Mouse (Mus musculus): ENCODE results near the gene Dusp28. TPM values are rescaled to one million over a fixed set of nuclear protein-coding genes. Genes with fewer than 3 reads are reported as not detected.

Dusp28 gene
- polyA plus RNA-seq, 1 experiment from 2014 or later: 14.4 TPM

- no peaks in the 10 kb centered on the region for H3K36me3 ChIP-seq (ENCODE audit: control insufficient read depth, insufficient read depth, low read length)
- no peak for DNase-seq
- H3K4me1 ChIP-seq (ENCODE audit: control insufficient read depth, insufficient read depth, low read length): peaks cover 4% of the 10 kb centered on the region; the same call in 1 of the 2 replicates
- no peak overlapping the region for H3K4me3 ChIP-seq (replicated peaks; ENCODE audit: low read depth, low read length)
- H3K9me3 ChIP-seq (ENCODE audit: control insufficient read depth, low read length): no peaks in the 10 kb centered on the region; the same call in 1 of the 2 replicates
- no peak overlapping the region for H3K9ac ChIP-seq (replicated peaks; ENCODE audit: low read length)
- no peak for ATAC-seq (ENCODE audit: low FRiP score, low TSS enrichment)
- H3K27me3 ChIP-seq (ENCODE audit: control insufficient read depth, insufficient read depth, low read length): no peaks in the 10 kb centered on the region
- WGBS: 23% methylated on average over 1 of the region's 1 CpGs
- no peak overlapping the region for H3K27ac ChIP-seq (replicated peaks; ENCODE audit: low read depth, low read length)
- H3K4me2 ChIP-seq (ENCODE audit: low read length): no peak overlapping the region
Observed at GRCm38 (mm10) chr1:92930171-92930706, 23.5 kb downstream of the Dusp28 start.

- ATAC-seq (ENCODE audit: low FRiP score, low TSS enrichment) (no peak), DNase-seq (no peak)
- Histone ChIP-seq H3K4me1 (ENCODE audit: control insufficient read depth, insufficient read depth, low read length) (peaks cover 24% of the 10 kb centered on the region), H3K27ac (replicated peaks; ENCODE audit: low read depth, low read length) (peak overlapping the region; percentile 98), H3K4me2 (ENCODE audit: low read length) (peak overlapping the region; percentile 95), H3K36me3 (ENCODE audit: control insufficient read depth, insufficient read depth, low read length) (peaks cover 11% of the 10 kb centered on the region), H3K9me3 (ENCODE audit: control insufficient read depth, low read length) (no peaks in the 10 kb centered on the region; the same call in 1 of the 2 replicates), H3K27me3 (ENCODE audit: control insufficient read depth, insufficient read depth, low read length) (no peaks in the 10 kb centered on the region), H3K9ac (replicated peaks; ENCODE audit: low read length) (peak overlapping the region; percentile 76), H3K4me3 (replicated peaks; ENCODE audit: low read depth, low read length) (peak overlapping the region; percentile 81)
- 79% methylated on average over 4 of the region's 4 CpGs for WGBS
Observed at GRCm38 (mm10) chr1:92933611-92934010, 26.8 kb downstream of the Dusp28 start.

- no peaks in the 10 kb centered on the region; the same call in 1 of the 2 replicates for H3K9me3 ChIP-seq (ENCODE audit: control insufficient read depth, low read length)
- H3K4me2 ChIP-seq (ENCODE audit: low read length): peak within 1 kb of the TSS; percentile 95
- DNase-seq (peak; percentile 98), ATAC-seq (ENCODE audit: low FRiP score, low TSS enrichment) (peak; percentile 100)
- under 1% methylated on average over 45 of the region's 45 CpGs for WGBS
- H3K4me3 ChIP-seq (replicated peaks; ENCODE audit: low read depth, low read length): peak within 1 kb of the TSS; percentile 81
- H3K27ac ChIP-seq (replicated peaks; ENCODE audit: low read depth, low read length): peak within 1 kb of the TSS; percentile 98
- H3K9ac ChIP-seq (replicated peaks; ENCODE audit: low read length): peak within 1 kb of the TSS; percentile 76
- H3K36me3 ChIP-seq (ENCODE audit: control insufficient read depth, insufficient read depth, low read length): peaks cover 18% of the 10 kb centered on the region
- H3K27me3 ChIP-seq (ENCODE audit: control insufficient read depth, insufficient read depth, low read length): no peaks in the 10 kb centered on the region
- peaks cover 24% of the 10 kb centered on the region for H3K4me1 ChIP-seq (ENCODE audit: control insufficient read depth, insufficient read depth, low read length)
Observed at GRCm38 (mm10) chr1:92934182-92934827, 27.5 kb downstream of the Dusp28 start, which contains the start of gene Capn10. TSS of gene Capn10 (plus strand) at chr1:92934376.

GRCm38 (mm10) chr1:92935054-92935962 lies 28.5 kb downstream of the Dusp28 start:
- Histone ChIP-seq H3K36me3 (ENCODE audit: control insufficient read depth, insufficient read depth, low read length) (peaks cover 28% of the 10 kb centered on the region), H3K9me3 (ENCODE audit: control insufficient read depth, low read length) (no peaks in the 10 kb centered on the region; the same call in 1 of the 2 replicates), H3K4me2 (ENCODE audit: low read length) (peak overlapping the region; percentile 95), H3K27me3 (ENCODE audit: control insufficient read depth, insufficient read depth, low read length) (no peaks in the 10 kb centered on the region), H3K27ac (replicated peaks; ENCODE audit: low read depth, low read length) (peak overlapping the region; percentile 98), H3K4me3 (replicated peaks; ENCODE audit: low read depth, low read length) (peak overlapping the region; percentile 81), H3K4me1 (ENCODE audit: control insufficient read depth, insufficient read depth, low read length) (peaks cover 24% of the 10 kb centered on the region), H3K9ac (replicated peaks; ENCODE audit: low read length) (peak overlapping the region; percentile 76)
- WGBS: 17% methylated on average over 10 of the region's 10 CpGs
- ATAC-seq (ENCODE audit: low FRiP score, low TSS enrichment) (no peak), DNase-seq (peak; percentile 69)

- peak; percentile 14 for DNase-seq
- no peak overlapping the region for H3K27ac ChIP-seq (replicated peaks; ENCODE audit: low read depth, low read length)
- WGBS: 53% methylated on average over 2 of the region's 2 CpGs
Observed at GRCm38 (mm10) chr1:92935977-92936376, 29.2 kb downstream of the Dusp28 start.

DNA sequence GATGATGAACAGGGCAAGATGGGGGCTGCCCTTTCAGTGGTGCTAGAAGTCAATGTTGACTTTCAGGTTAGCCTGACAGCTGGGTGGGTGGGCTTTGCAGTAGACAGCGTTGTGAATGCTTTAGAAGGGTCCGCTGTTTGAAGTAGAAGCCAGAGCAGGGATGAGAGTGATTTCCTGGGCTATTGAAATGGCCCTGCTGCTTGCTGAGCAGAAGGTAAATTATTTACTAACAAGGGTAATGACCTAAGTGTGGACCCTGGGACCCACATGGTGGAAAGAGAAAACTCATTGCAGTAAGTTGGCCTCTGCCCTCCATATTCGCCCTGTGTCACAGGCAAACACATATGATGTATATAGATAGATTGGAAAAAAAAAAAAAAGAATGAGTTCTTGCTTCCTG lies 29.7 kb downstream of the Dusp28 start:
- H3K4me3 ChIP-seq (replicated peaks; ENCODE audit: low read depth, low read length): peak overlapping the region; percentile 81; the same call in 1 of the 2 replicates
- H3K27me3 ChIP-seq (ENCODE audit: control insufficient read depth, insufficient read depth, low read length): no peaks in the 10 kb centered on the region
- no peaks in the 10 kb centered on the region; the same call in 1 of the 2 replicates for H3K9me3 ChIP-seq (ENCODE audit: control insufficient read depth, low read length)
- no peak overlapping the region for H3K27ac ChIP-seq (replicated peaks; ENCODE audit: low read depth, low read length)
- no peak for DNase-seq
- H3K4me2 ChIP-seq (ENCODE audit: low read length): peak overlapping the region; percentile 95
- 70% methylated on average over 3 of the region's 3 CpGs for WGBS
- H3K9ac ChIP-seq (replicated peaks; ENCODE audit: low read length): peak overlapping the region; percentile 76; the same call in 1 of the 2 replicates
- no peak for ATAC-seq (ENCODE audit: low FRiP score, low TSS enrichment)
- peaks cover 36% of the 10 kb centered on the region for H3K36me3 ChIP-seq (ENCODE audit: control insufficient read depth, insufficient read depth, low read length)
- H3K4me1 ChIP-seq (ENCODE audit: control insufficient read depth, insufficient read depth, low read length): peaks cover 24% of the 10 kb centered on the region

More at GRCm38 (mm10) chr1:92935977-92936376, 29.2 kb downstream of the Dusp28 start:
- Histone ChIP-seq H3K4me3 (replicated peaks; ENCODE audit: low read depth, low read length) (peak overlapping the region; percentile 81), H3K4me2 (ENCODE audit: low read length) (peak overlapping the region; percentile 95), H3K36me3 (ENCODE audit: control insufficient read depth, insufficient read depth, low read length) (peaks cover 34% of the 10 kb centered on the region), H3K9me3 (ENCODE audit: control insufficient read depth, low read length) (no peaks in the 10 kb centered on the region; the same call in 1 of the 2 replicates), H3K9ac (replicated peaks; ENCODE audit: low read length) (peak overlapping the region; percentile 76; the same call in 1 of the 2 replicates), H3K27me3 (ENCODE audit: control insufficient read depth, insufficient read depth, low read length) (no peaks in the 10 kb centered on the region), H3K4me1 (ENCODE audit: control insufficient read depth, insufficient read depth, low read length) (peaks cover 24% of the 10 kb centered on the region)
- no peak for ATAC-seq (ENCODE audit: low FRiP score, low TSS enrichment)

DNA sequence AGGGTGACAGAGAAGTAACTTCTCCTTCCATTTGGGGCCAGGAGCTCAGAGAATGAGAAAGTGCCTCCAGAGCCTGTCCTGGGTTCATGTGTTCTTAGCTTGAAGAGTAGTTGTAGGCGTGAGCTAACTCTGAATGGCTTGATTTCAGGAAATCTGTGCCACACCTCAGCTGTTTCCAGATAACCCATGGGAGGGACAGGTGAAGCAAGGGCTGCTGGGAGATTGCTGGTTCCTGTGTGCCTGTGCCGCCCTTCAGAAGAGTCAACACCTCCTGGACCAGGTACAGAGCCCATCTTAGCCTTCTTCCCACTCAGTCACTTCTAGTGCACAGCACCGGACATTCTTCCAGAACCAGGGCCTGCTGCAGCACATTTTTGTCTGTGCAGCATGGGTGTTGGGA lies 31.0 kb downstream of the Dusp28 start:
- Histone ChIP-seq H3K27me3 (ENCODE audit: control insufficient read depth, insufficient read depth, low read length) (no peaks in the 10 kb centered on the region), H3K36me3 (ENCODE audit: control insufficient read depth, insufficient read depth, low read length) (peaks cover 50% of the 10 kb centered on the region), H3K4me2 (ENCODE audit: low read length) (no peak overlapping the region), H3K9ac (replicated peaks; ENCODE audit: low read length) (no peak overlapping the region), H3K27ac (replicated peaks; ENCODE audit: low read depth, low read length) (no peak overlapping the region), H3K4me3 (replicated peaks; ENCODE audit: low read depth, low read length) (no peak overlapping the region), H3K4me1 (ENCODE audit: control insufficient read depth, insufficient read depth, low read length) (peaks cover 24% of the 10 kb centered on the region), H3K9me3 (ENCODE audit: control insufficient read depth, low read length) (no peaks in the 10 kb centered on the region)
- 94% methylated on average over 3 of the region's 3 CpGs for WGBS
- no peak for DNase-seq
- ATAC-seq (ENCODE audit: low FRiP score, low TSS enrichment): no peak

- WGBS: 97% methylated on average over 4 of the region's 4 CpGs
- Histone ChIP-seq H3K9ac (replicated peaks; ENCODE audit: low read length) (no peak overlapping the region), H3K4me3 (replicated peaks; ENCODE audit: low read depth, low read length) (no peak overlapping the region), H3K36me3 (ENCODE audit: control insufficient read depth, insufficient read depth, low read length) (peaks cover 69% of the 10 kb centered on the region), H3K27ac (replicated peaks; ENCODE audit: low read depth, low read length) (no peak overlapping the region), H3K27me3 (ENCODE audit: control insufficient read depth, insufficient read depth, low read length) (no peaks in the 10 kb centered on the region), H3K9me3 (ENCODE audit: control insufficient read depth, low read length) (no peaks in the 10 kb centered on the region), H3K4me2 (ENCODE audit: low read length) (no peak overlapping the region), H3K4me1 (ENCODE audit: control insufficient read depth, insufficient read depth, low read length) (peaks cover 20% of the 10 kb centered on the region)
- no peak for ATAC-seq (ENCODE audit: low FRiP score, low TSS enrichment)
- DNase-seq: no peak
Observed at GRCm38 (mm10) chr1:92939746-92940145, 33.0 kb downstream of the Dusp28 start.
